Mouse (Mus musculus): ENCODE results near the gene Crls1. TPM values are rescaled to one million over a fixed set of nuclear protein-coding genes. Genes with fewer than 3 reads are reported as not detected.

The Crls1 gene
- 14.1 TPM for polyA plus RNA-seq (2017; shearing (Covaris generic))

DNA sequence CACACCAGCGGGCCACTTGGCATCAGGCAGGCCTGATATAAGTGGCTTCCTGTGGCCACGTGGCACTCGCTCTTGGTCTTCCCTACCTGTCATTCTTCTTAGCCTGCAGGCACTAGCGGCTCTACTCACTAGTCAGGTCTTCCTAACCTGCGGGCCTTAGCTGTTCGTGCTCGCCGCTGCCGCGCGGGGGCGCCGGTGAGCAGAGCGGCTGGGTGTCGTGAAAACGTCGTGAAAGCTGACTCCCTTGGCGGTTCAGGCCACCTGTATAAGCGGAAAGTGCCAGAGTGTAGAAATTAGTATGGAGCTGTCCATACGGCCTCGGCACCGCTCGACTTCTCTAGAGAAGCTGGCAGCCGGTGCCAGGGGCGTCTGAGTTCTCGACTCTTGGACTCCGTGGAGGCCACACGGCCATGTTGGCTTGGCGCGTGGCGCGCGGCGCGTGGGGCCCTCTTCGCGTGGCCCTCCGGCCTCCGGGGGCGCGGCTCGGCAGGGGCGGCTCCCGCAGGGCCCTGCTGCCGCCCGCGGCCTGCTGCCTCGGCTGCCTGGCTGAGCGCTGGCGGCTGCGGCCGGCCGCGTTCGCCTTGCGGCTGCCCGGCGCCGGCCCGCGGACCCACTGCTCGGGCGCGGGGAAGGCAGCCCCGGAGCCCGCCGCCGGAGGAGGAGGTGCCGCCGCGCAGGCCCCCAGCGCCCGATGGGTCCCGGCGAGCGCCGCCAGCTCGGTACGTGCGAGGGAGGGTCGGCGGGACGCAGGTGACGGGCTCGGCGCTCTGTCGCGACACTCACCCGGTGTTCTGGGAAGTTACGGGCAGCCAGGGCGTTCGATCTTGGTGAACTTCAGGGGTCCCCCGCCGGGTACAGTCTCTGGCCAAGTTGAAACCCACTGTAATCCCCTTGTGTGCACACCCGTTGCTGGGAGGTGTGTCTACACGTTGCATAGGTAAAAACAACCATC lies at the start of gene Crls1:
TSS of gene Crls1 (plus strand) at position 260 of the 952 bp plus-strand sequence.

DNA sequence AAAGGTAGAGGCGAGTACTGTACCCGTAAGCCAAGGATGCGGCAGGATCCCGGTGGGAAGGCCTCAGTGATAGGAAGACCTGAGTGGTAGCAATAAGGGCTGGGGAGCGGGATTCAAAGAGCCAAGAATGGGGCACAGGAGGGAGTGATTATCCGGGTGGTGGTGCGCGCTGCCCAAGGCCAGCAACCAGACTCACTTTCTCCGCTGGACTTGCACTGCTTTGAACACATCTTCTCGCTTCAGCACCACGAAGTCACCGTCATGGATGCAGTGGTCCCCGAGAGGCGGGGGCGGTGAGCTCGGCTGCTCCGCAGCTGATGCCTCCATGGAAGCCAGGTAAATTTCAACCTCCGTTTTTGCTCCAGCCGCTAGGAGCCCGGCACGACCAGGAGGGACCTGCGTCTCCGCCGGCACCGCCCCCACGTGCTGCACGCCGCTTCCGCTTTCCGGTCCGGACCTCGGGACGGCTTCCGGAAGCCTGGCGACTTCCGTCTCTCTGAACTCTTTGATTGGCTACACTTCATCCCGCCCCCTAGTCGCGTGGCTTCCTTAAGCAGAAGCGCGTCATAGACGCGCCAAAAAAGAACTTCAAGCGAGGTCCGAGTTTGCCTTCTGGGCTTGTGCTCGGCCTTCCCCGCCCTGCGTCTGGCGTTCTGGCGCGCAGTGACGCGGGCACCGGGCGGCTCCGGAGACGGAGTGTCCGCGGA lies 30.7 kb upstream of the Crls1 start, which contains the start of the genes Trmt6 and Mcm8:
TSS of gene Trmt6 (minus strand) at position 448 of the 707 bp plus-strand sequence.
TSS of gene Mcm8 (plus strand) at position 534 of the 707 bp plus-strand sequence.

DNA sequence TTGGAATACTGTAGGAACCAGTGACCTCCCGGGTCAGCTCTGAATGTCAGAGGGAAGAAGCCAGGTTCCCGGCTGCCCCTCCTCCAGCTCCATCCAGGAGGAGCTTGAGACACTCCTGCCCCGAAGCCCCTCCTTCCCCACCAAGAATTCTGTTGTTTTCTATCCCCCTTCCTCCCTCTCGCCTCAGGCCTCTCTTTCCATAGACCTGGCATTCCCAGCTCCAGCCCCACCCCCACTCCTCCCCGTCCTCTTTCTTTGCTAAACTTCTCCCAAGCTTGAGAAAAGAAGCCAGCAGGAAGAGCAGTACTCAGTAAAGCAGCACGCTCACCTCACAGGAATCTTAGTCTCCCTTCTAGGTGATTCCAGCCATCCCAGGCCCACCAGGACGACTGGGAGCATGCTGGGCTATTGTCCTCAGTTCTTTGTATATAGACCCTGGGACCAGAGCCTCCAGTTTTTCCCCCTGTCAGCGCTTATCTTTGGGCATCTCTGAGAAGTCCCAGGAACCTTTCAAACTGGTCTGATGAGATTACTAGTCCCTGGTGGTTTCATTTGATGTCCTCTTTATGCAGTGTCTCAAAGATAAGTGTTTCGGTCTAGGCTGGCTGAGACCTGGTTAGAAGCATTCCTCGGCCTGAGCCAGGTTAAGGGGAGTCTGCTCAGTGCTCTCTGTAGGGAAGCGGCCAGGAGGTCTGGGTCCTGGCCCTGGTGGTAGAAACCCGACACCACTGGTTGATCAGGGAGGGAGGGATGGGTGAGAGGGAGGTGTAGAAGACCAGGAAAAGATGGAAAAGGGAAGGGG lies 34.6 kb downstream of the Crls1 start, which contains the start of gene Lrrn4:
TSS of gene Lrrn4 (minus strand) at position 48 of the 802 bp plus-strand sequence.

Other genes with a start within 250 kb of the Crls1 start
- 59.4 TPM for gene Shld1, start 159.7 kb upstream of the Crls1 start, polyA plus RNA-seq (2017; shearing (Covaris generic))
- gene Chgb, start 65.4 kb upstream of the Crls1 start, polyA plus RNA-seq (2017; shearing (Covaris generic)), result 0.77 TPM
- gene Trmt6, start 30.6 kb upstream of the Crls1 start, polyA plus RNA-seq (2017; shearing (Covaris generic)), result 21.8 TPM
- 1.5 TPM for gene Mcm8, start 30.5 kb upstream of the Crls1 start, polyA plus RNA-seq (2017; shearing (Covaris generic))
- 0.96 TPM for gene Lrrn4, start 34.2 kb downstream of the Crls1 start, polyA plus RNA-seq (2017; shearing (Covaris generic))
- 1.3 TPM for gene Fermt1, start 99.2 kb downstream of the Crls1 start, polyA plus RNA-seq (2017; shearing (Covaris generic))